In genomic region chr14:73524136-73524535, GRCm38 (mm10) we compare ENCODE assay signal across 9 mouse cellular contexts. TPM values are rescaled to one million over a fixed set of nuclear protein-coding genes. Genes with fewer than 3 reads are reported as not detected.
DNase-seq lines count a peak whose midpoint lies in the region; ATAC-seq and TF ChIP-seq lines count a peak whose summit lies in the region.
"Had no signal": no experiment of that assay in that cellular context is flagged by ENCODE, and none has a peak within 500 bp of the region (broad histone marks: within the 10 kb centered on the region; RNA-seq: fewer than 3 reads in every experiment).

No protein-coding gene starts in this region.

- H3K79me2 ChIP-seq in myocyte (ENCODE audit: control insufficient read depth, insufficient read depth), result no peaks in the 10 kb centered on the region

- H3ac ChIP-seq in myocyte (ENCODE audit: control insufficient read depth, insufficient read length), result no peak overlapping the region

- H3K27me3 ChIP-seq in heart, postnatal 0 days (ENCODE audit: control insufficient read depth, insufficient read depth, low read length), result no peaks in the 10 kb centered on the region
- H3K27me3 ChIP-seq in heart, embryonic 12.5 days (replicated peaks), result 0 out of 2 replicates have a peak, but pooled peaks cover 4% of the 10 kb centered on the region
- H3K27me3 ChIP-seq in megakaryocyte, embryonic 14.5 days (replicated peaks), result no peaks in the 10 kb centered on the region
- H3K27me3 ChIP-seq in myocyte (ENCODE audit: control insufficient read depth, insufficient read depth, insufficient read length), result no peaks in the 10 kb centered on the region
- H3K27me3 ChIP-seq: neural tube, embryonic 12.5 days had no signal

- WGBS in heart, postnatal 0 days, result 65% methylated on average over 3 of the region's 3 CpGs
- 64% methylated on average over 3 of the region's 3 CpGs for WGBS in heart, embryonic 12.5 days

- no peak for DNase-seq in heart, postnatal 0 days (ENCODE audit: low spot score)
- no peak for DNase-seq in retina, embryonic 14.5 days (ENCODE audit: low spot score)
- DNase-seq in layer of hippocampus, postnatal 25 days (ENCODE audit: extremely low spot score in 1 of 2, low spot score in 1 of 2), result no peak

- no peak for ATAC-seq in heart, postnatal 0 days (ENCODE audit: insufficient read depth, low read depth)
- no peak for ATAC-seq in heart, embryonic 12.5 days (ENCODE audit: insufficient number of reproducible peaks, low FRiP score)
- no peak for ATAC-seq in megakaryocyte, adult 5-6 weeks (ENCODE audit: poor library complexity, severe bottlenecking)
- peak; percentile 28 for ATAC-seq in granulocyte monocyte progenitor cell, adult 5-6 weeks (replicated peaks; ENCODE audit: poor library complexity, severe bottlenecking)

- no peaks in the 10 kb centered on the region for H3K9me3 ChIP-seq in heart, postnatal 0 days (replicated peaks; ENCODE audit: control insufficient read depth, low read length)
- H3K9me3 ChIP-seq in heart, embryonic 12.5 days (replicated peaks), result no peaks in the 10 kb centered on the region
- H3K9me3 ChIP-seq in megakaryocyte, embryonic 14.5 days, result no peaks in the 10 kb centered on the region
- H3K9me3 ChIP-seq: neural tube, embryonic 12.5 days had no signal

- no peaks in the 10 kb centered on the region for H3K4me1 ChIP-seq in heart, postnatal 0 days (ENCODE audit: control insufficient read depth, insufficient read depth)
- no peaks in the 10 kb centered on the region for H3K4me1 ChIP-seq in heart, embryonic 12.5 days (replicated peaks)
- peaks cover 16% of the 10 kb centered on the region for H3K4me1 ChIP-seq in megakaryocyte, embryonic 14.5 days
- H3K4me1 ChIP-seq: neural tube, embryonic 12.5 days had no signal

- H3K4me2 ChIP-seq in heart, postnatal 0 days (ENCODE audit: low read depth, low read length), result peak overlapping the region; percentile 52; the same call in 1 of the 2 replicates
- H3K4me2 ChIP-seq in heart, embryonic 12.5 days, result no peak overlapping the region
- peak overlapping the region; percentile 74 for H3K4me2 ChIP-seq in myocyte (ENCODE audit: low read depth)

- no peak for TF ChIP-seq POLR2A in myocyte (IDR thresholded peaks at IDR 0.05; ENCODE audit: insufficient read length, low read depth)

- no peak overlapping the region for H3K27ac ChIP-seq in heart, postnatal 0 days (ENCODE audit: low read depth)
- H3K27ac ChIP-seq in heart, embryonic 12.5 days (ENCODE audit: poor library complexity, severe bottlenecking), result no peak overlapping the region
- H3K27ac ChIP-seq: neural tube, embryonic 12.5 days had no signal

- no peak for TF ChIP-seq CTCF in heart, postnatal 0 days (IDR thresholded peaks at IDR 0.05; ENCODE audit: low read depth)

- H3K9ac ChIP-seq in heart, postnatal 0 days (replicated peaks; ENCODE audit: low read depth, low read length), result no peak overlapping the region
- H3K9ac ChIP-seq in heart, embryonic 12.5 days, result no peak overlapping the region

- TF ChIP-seq EP300 in heart, postnatal 0 days (IDR thresholded peaks at IDR 0.05; ENCODE audit: low read depth), result no peak

- no peaks in the 10 kb centered on the region for H3K36me3 ChIP-seq in heart, postnatal 0 days (replicated peaks; ENCODE audit: control insufficient read depth, insufficient read depth, low read length)
- no peaks in the 10 kb centered on the region for H3K36me3 ChIP-seq in heart, embryonic 12.5 days
- no peaks in the 10 kb centered on the region for H3K36me3 ChIP-seq in megakaryocyte, embryonic 14.5 days (replicated peaks; ENCODE audit: low read length)
- no peaks in the 10 kb centered on the region for H3K36me3 ChIP-seq in myocyte (ENCODE audit: control insufficient read depth, insufficient read depth)
- H3K36me3 ChIP-seq: neural tube, embryonic 12.5 days had no signal

- peak overlapping the region; percentile 66 for H3K4me3 ChIP-seq in heart, postnatal 0 days (ENCODE audit: low read depth, low read length)
- H3K4me3 ChIP-seq in heart, embryonic 12.5 days, result no peak overlapping the region
- peak overlapping the region; percentile 91 for H3K4me3 ChIP-seq in megakaryocyte, embryonic 14.5 days (replicated peaks)
- peak overlapping the region; percentile 16 for H3K4me3 ChIP-seq in myocyte

TF ChIP-seq in myocyte, 11 proteins besides CTCF, POLR2A, EP300 and RAD21:
- TF ChIP-seq USF1 (IDR thresholded peaks at IDR 0.05; ENCODE audit: low read depth) (no peak), REST (IDR thresholded peaks at IDR 0.05; ENCODE audit: insufficient read depth, insufficient read length) (no peak), E2F4 (IDR thresholded peaks at IDR 0.05; ENCODE audit: insufficient read depth) (no peak), TCF3 (IDR thresholded peaks at IDR 0.05; ENCODE audit: insufficient read length, low read depth) (no peak), MAX (IDR thresholded peaks at IDR 0.05; ENCODE audit: low read depth) (no peak), MYOD1 (IDR thresholded peaks at IDR 0.05; ENCODE audit: control insufficient read depth in 1 of 3, insufficient read length in 2 of 3, low read depth in 2 of 3) (no peak), TCF12 (IDR thresholded peaks at IDR 0.05; ENCODE audit: insufficient read depth, poor library complexity, severe bottlenecking) (no peak), CEBPB (IDR thresholded peaks at IDR 0.05; ENCODE audit: insufficient read depth, poor library complexity, severe bottlenecking) (no peak), POLR2AphosphoS2 (IDR thresholded peaks at IDR 0.05; ENCODE audit: insufficient read length, low read depth) (no peak), SRF (IDR thresholded peaks at IDR 0.05; ENCODE audit: control insufficient read depth, insufficient read length, low read depth) (no peak)

RNA-seq across cellular contexts. Expression of gene Sucla2, which starts 1.0 kb away (rescaled TPM):
- 229 and 249 TPM in 2 replicates for total RNA-seq in heart, postnatal 0 days (2014; rRNA removed; ENCODE audit: low replicate concordance)
- 449 TPM in 2 replicates for polyA plus RNA-seq in heart, postnatal 0 days (2015; fragmentation: Nextera tagmentation; extraction: Ambion mirVana)
- 200 and 204 TPM in 2 replicates for polyA plus RNA-seq in heart, embryonic 12.5 days (2016; fragmentation: Nextera tagmentation; extraction: Ambion mirVana)
- 10.7 and 21.4 TPM in 2 replicates for polyA plus RNA-seq in megakaryocyte, embryonic 14.5 days (2012; ENCODE audit: insufficient read depth, low replicate concordance)
- total RNA-seq in megakaryocyte, adult 5-6 weeks (2015), result 57.8 and 64.9 TPM in 2 replicates
- total RNA-seq in megakaryocyte, adult 5-6 weeks (2017), result 105 and 109 TPM in 2 replicates
- 56.4 and 79.2 TPM in 2 replicates for total RNA-seq in granulocyte monocyte progenitor cell, adult 5-6 weeks (2014; fragmentation: Nextera tagmentation)
- total RNA-seq in granulocyte monocyte progenitor cell, adult 5-6 weeks (2017), result 94.7 and 131 TPM in 2 replicates
- 59.5 TPM for polyA plus RNA-seq in myocyte (2012; fragmentation: generic; extraction: Trizol)
- 100 to 1,000 TPM; 153 to 160 TPM for total RNA-seq in layer of hippocampus, postnatal 25 days (2021)

RNA-seq across cellular contexts. Expression of gene Med4, which starts 14.3 kb away (rescaled TPM):
- total RNA-seq in heart, postnatal 0 days (2014; rRNA removed; ENCODE audit: low replicate concordance), result 17.4 and 17.5 TPM in 2 replicates
- 36.1 and 40.2 TPM in 2 replicates for polyA plus RNA-seq in heart, postnatal 0 days (2015; fragmentation: Nextera tagmentation; extraction: Ambion mirVana)
- polyA plus RNA-seq in heart, embryonic 12.5 days (2016; fragmentation: Nextera tagmentation; extraction: Ambion mirVana), result 52.8 and 54.2 TPM in 2 replicates
- polyA plus RNA-seq in megakaryocyte, embryonic 14.5 days (2012; ENCODE audit: insufficient read depth, low replicate concordance), result 16.3 TPM in 1 of 2 replicates, not detected in the other
- 29.7 and 32.8 TPM in 2 replicates for total RNA-seq in megakaryocyte, adult 5-6 weeks (2015)
- total RNA-seq in megakaryocyte, adult 5-6 weeks (2017), result 51.0 and 51.3 TPM in 2 replicates
- 51.8 and 57.7 TPM in 2 replicates for total RNA-seq in granulocyte monocyte progenitor cell, adult 5-6 weeks (2014; fragmentation: Nextera tagmentation)
- total RNA-seq in granulocyte monocyte progenitor cell, adult 5-6 weeks (2017), result 61.5 and 63.7 TPM in 2 replicates
- 18.9 TPM for polyA plus RNA-seq in myocyte (2012; fragmentation: generic; extraction: Trizol)
- total RNA-seq in layer of hippocampus, postnatal 25 days (2021), result 10 to 100 TPM; 29.0 to 31.8 TPM

RNA-seq across cellular contexts. Expression of gene Nudt15, which starts 23.9 kb away (rescaled TPM):
- 1.8 and 2.8 TPM in 2 replicates for total RNA-seq in heart, postnatal 0 days (2014; rRNA removed; ENCODE audit: low replicate concordance)
- 3.7 and 4.7 TPM in 2 replicates for polyA plus RNA-seq in heart, postnatal 0 days (2015; fragmentation: Nextera tagmentation; extraction: Ambion mirVana)
- polyA plus RNA-seq in heart, embryonic 12.5 days (2016; fragmentation: Nextera tagmentation; extraction: Ambion mirVana), result 4.8 and 5.1 TPM in 2 replicates
- 0.08 TPM in 1 of 2 replicates, not detected in the other for polyA plus RNA-seq in megakaryocyte, embryonic 14.5 days (2012; ENCODE audit: insufficient read depth, low replicate concordance)
- 2.8 and 4.6 TPM in 2 replicates for total RNA-seq in megakaryocyte, adult 5-6 weeks (2015)
- total RNA-seq in megakaryocyte, adult 5-6 weeks (2017), result 1.9 and 3.2 TPM in 2 replicates
- 0.09 and 4.1 TPM in 2 replicates for total RNA-seq in granulocyte monocyte progenitor cell, adult 5-6 weeks (2014; fragmentation: Nextera tagmentation)
- total RNA-seq in granulocyte monocyte progenitor cell, adult 5-6 weeks (2017), result 5.3 and 5.6 TPM in 2 replicates
- polyA plus RNA-seq in myocyte (2012; fragmentation: generic; extraction: Trizol), result 2.0 TPM
- 1 to 10 TPM; 5.7 to 5.8 TPM for total RNA-seq in layer of hippocampus, postnatal 25 days (2021)
